Comparison of ENCODE assay signal across 9 mouse cellular contexts in genomic region chr11:119304904-119305712, GRCm38 (mm10). TPM values are rescaled to one million over a fixed set of nuclear protein-coding genes. Genes with fewer than 3 reads are reported as not detected.
DNase-seq lines count a peak whose midpoint lies in the region; ATAC-seq and TF ChIP-seq lines count a peak whose summit lies in the region.
"Had no signal": no experiment of that assay in that cellular context is flagged by ENCODE, and none has a peak within 500 bp of the region (broad histone marks: within the 10 kb centered on the region; RNA-seq: fewer than 3 reads in every experiment).

No protein-coding gene starts in this region.

- H3K36me3 ChIP-seq in midbrain, embryonic 10.5 days: no peaks in the 10 kb centered on the region
- H3K36me3 ChIP-seq in midbrain, embryonic 16.5 days (ENCODE audit: control insufficient read depth, insufficient read depth, low read length): no peaks in the 10 kb centered on the region
- H3K36me3 ChIP-seq in liver, embryonic 14.5 days (replicated peaks; ENCODE audit: control insufficient read depth, insufficient read depth, low read depth): no peaks in the 10 kb centered on the region
- H3K36me3 ChIP-seq: hindbrain, embryonic 15.5 days had no signal

- no peak for TF ChIP-seq EP300 in liver, embryonic 14.5 days (IDR thresholded peaks at IDR 0.05; ENCODE audit: low read depth)

- H3K4me2 ChIP-seq in midbrain, embryonic 16.5 days (ENCODE audit: low read length): no peak overlapping the region
- no peak overlapping the region for H3K4me2 ChIP-seq in liver, embryonic 14.5 days (ENCODE audit: low read depth)
- H3K4me2 ChIP-seq: hindbrain, embryonic 15.5 days had no signal

- no peaks in the 10 kb centered on the region for H3K9me3 ChIP-seq in midbrain, embryonic 10.5 days (replicated peaks)
- H3K9me3 ChIP-seq in midbrain, embryonic 16.5 days (replicated peaks; ENCODE audit: control insufficient read depth, low read length, poor library complexity, severe bottlenecking): no peaks in the 10 kb centered on the region
- H3K9me3 ChIP-seq in liver, embryonic 14.5 days (ENCODE audit: control insufficient read depth, low read length): no peaks in the 10 kb centered on the region
- H3K9me3 ChIP-seq: hindbrain, embryonic 15.5 days had no signal

- peaks cover 27% of the 10 kb centered on the region for H3K27me3 ChIP-seq in midbrain, embryonic 10.5 days (ENCODE audit: low read depth, poor library complexity, severe bottlenecking)
- 0 out of 2 replicates have a peak, but pooled peaks cover 2% of the 10 kb centered on the region for H3K27me3 ChIP-seq in midbrain, embryonic 16.5 days (ENCODE audit: control insufficient read depth, insufficient read depth, low read depth, low read length)
- no peaks in the 10 kb centered on the region for H3K27me3 ChIP-seq in liver, embryonic 14.5 days (ENCODE audit: control insufficient read depth, insufficient read depth, low read length)
- H3K27me3 ChIP-seq: hindbrain, embryonic 15.5 days had no signal

- no peak overlapping the region for H3K9ac ChIP-seq in midbrain, embryonic 16.5 days (ENCODE audit: low read depth, low read length)
- H3K9ac ChIP-seq in liver, embryonic 14.5 days (replicated peaks): no peak overlapping the region
- H3K9ac ChIP-seq: hindbrain, embryonic 15.5 days had no signal

- DNase-seq in midbrain, embryonic 10.5 days (ENCODE audit: low spot score): peak; percentile 57
- peak; percentile 71 for DNase-seq in MN1 (ENCODE audit: low spot score)
- DNase-seq in c-Kit-positive CD71-positive TER-119-positive erythroid progenitor cells, embryonic 14.5 days (ENCODE audit: low spot score): peak; percentile 49
- DNase-seq in heart, postnatal 36 days: peak; percentile 28
- DNase-seq in liver, embryonic 14.5 days (ENCODE audit: low read depth in 3 of 3, low spot score in 3 of 3): peak in 2 of 3 experiments; percentile 30 to 35
- peak; percentile 73 for DNase-seq in retina, postnatal 1 day
- no peak for DNase-seq in layer of hippocampus, adult 11-12 months (ENCODE audit: low spot score)

- intact Hi-C loops in heart, postnatal 36 days (cut with DNase I): no loop called here

- H3K4me1 ChIP-seq in midbrain, embryonic 10.5 days: peaks cover 42% of the 10 kb centered on the region
- peaks cover 4% of the 10 kb centered on the region for H3K4me1 ChIP-seq in midbrain, embryonic 16.5 days (ENCODE audit: control insufficient read depth, insufficient read depth, low read length)
- H3K4me1 ChIP-seq in liver, embryonic 14.5 days (replicated peaks; ENCODE audit: control insufficient read depth in 2 of 2, insufficient read depth in 2 of 2, low read length in 1 of 2): peaks cover 0 to 3% of the 10 kb centered on the region in 2 experiments; a peak in 2 of 4 replicates

- H3K4me3 ChIP-seq in midbrain, embryonic 10.5 days: no peak overlapping the region
- no peak overlapping the region for H3K4me3 ChIP-seq in midbrain, embryonic 16.5 days (ENCODE audit: low read depth, low read length)
- no peak overlapping the region for H3K4me3 ChIP-seq in liver, embryonic 14.5 days (ENCODE audit: insufficient read depth in 1 of 2, low read depth in 2 of 2, low read length in 2 of 2)
- H3K4me3 ChIP-seq: hindbrain, embryonic 15.5 days had no signal

- TF ChIP-seq CTCF in liver, embryonic 14.5 days (IDR thresholded peaks at IDR 0.05; ENCODE audit: low read depth): peak; percentile 87

- ATAC-seq in midbrain, embryonic 16.5 days: no peak
- no peak for ATAC-seq in liver, embryonic 14.5 days (ENCODE audit: insufficient read depth)

- WGBS in midbrain, embryonic 10.5 days: 44% methylated on average over 16 of the region's 16 CpGs
- WGBS in midbrain, embryonic 16.5 days: 47% methylated on average over 16 of the region's 16 CpGs
- WGBS in liver, embryonic 14.5 days (ENCODE audit: insufficient replicate concordance): 42% methylated on average over 16 of the region's 16 CpGs

- H3K27ac ChIP-seq in midbrain, embryonic 10.5 days (replicated peaks): no peak overlapping the region
- no peak overlapping the region for H3K27ac ChIP-seq in midbrain, embryonic 16.5 days (ENCODE audit: low read length)
- H3K27ac ChIP-seq in liver, embryonic 14.5 days: no peak overlapping the region
- H3K27ac ChIP-seq: hindbrain, embryonic 15.5 days had no signal

RNA-seq across cellular contexts. Expression of gene Card14, which starts 2.5 kb away (rescaled TPM):
- polyA plus RNA-seq in midbrain, embryonic 10.5 days (2016; fragmentation: Nextera tagmentation; extraction: Ambion mirVana): not detected in 2 replicates
- polyA plus RNA-seq in midbrain, embryonic 16.5 days (2015; fragmentation: Nextera tagmentation; extraction: Ambion mirVana): 0.29 and 0.38 TPM in 2 replicates
- under 1 TPM; 0.06 to 0.16 TPM for total RNA-seq in heart, postnatal 36 days (2021)
- 0.17 and 0.21 TPM in 2 replicates for polyA plus RNA-seq in liver, embryonic 14.5 days (2012; rRNA removed)
- 0.18 and 0.23 TPM in 2 replicates for polyA plus RNA-seq in liver, embryonic 14.5 days (2014; fragmentation: Nextera tagmentation; extraction: Ambion mirVana)

RNA-seq across cellular contexts. Expression of gene Eif4a3, which starts 5.2 kb away (rescaled TPM):
- 465 and 494 TPM in 2 replicates for polyA plus RNA-seq in midbrain, embryonic 10.5 days (2016; fragmentation: Nextera tagmentation; extraction: Ambion mirVana)
- polyA plus RNA-seq in midbrain, embryonic 16.5 days (2015; fragmentation: Nextera tagmentation; extraction: Ambion mirVana): 228 and 237 TPM in 2 replicates
- 10 to 100 TPM; 64.4 to 72.8 TPM for total RNA-seq in heart, postnatal 36 days (2021)
- 67.7 and 95.8 TPM in 2 replicates for polyA plus RNA-seq in liver, embryonic 14.5 days (2012; rRNA removed)
- 160 and 170 TPM in 2 replicates for polyA plus RNA-seq in liver, embryonic 14.5 days (2014; fragmentation: Nextera tagmentation; extraction: Ambion mirVana)

RNA-seq across cellular contexts. Expression of gene Gaa, which starts 37.4 kb away (rescaled TPM):
- polyA plus RNA-seq in midbrain, embryonic 10.5 days (2016; fragmentation: Nextera tagmentation; extraction: Ambion mirVana): 32.0 and 33.6 TPM in 2 replicates
- polyA plus RNA-seq in midbrain, embryonic 16.5 days (2015; fragmentation: Nextera tagmentation; extraction: Ambion mirVana): 102 and 120 TPM in 2 replicates
- total RNA-seq in heart, postnatal 36 days (2021): 10 to 100 TPM; 79.4 to 86.8 TPM
- polyA plus RNA-seq in liver, embryonic 14.5 days (2012; rRNA removed): 14.7 and 18.8 TPM in 2 replicates
- polyA plus RNA-seq in liver, embryonic 14.5 days (2014; fragmentation: Nextera tagmentation; extraction: Ambion mirVana): 11.8 and 14.7 TPM in 2 replicates

RNA-seq across cellular contexts. Expression of gene Sgsh, which starts 50.2 kb away (rescaled TPM):
- polyA plus RNA-seq in midbrain, embryonic 10.5 days (2016; fragmentation: Nextera tagmentation; extraction: Ambion mirVana): 6.4 and 6.5 TPM in 2 replicates
- 4.1 and 4.7 TPM in 2 replicates for polyA plus RNA-seq in midbrain, embryonic 16.5 days (2015; fragmentation: Nextera tagmentation; extraction: Ambion mirVana)
- total RNA-seq in heart, postnatal 36 days (2021): 1 to 10 TPM; 4.9 to 5.3 TPM
- polyA plus RNA-seq in liver, embryonic 14.5 days (2012; rRNA removed): 1.2 and 1.3 TPM in 2 replicates
- 1.3 and 2.2 TPM in 2 replicates for polyA plus RNA-seq in liver, embryonic 14.5 days (2014; fragmentation: Nextera tagmentation; extraction: Ambion mirVana)

RNA-seq across cellular contexts. Expression of gene Slc26a11, which starts 50.2 kb away (rescaled TPM):
- 7.1 and 7.4 TPM in 2 replicates for polyA plus RNA-seq in midbrain, embryonic 10.5 days (2016; fragmentation: Nextera tagmentation; extraction: Ambion mirVana)
- polyA plus RNA-seq in midbrain, embryonic 16.5 days (2015; fragmentation: Nextera tagmentation; extraction: Ambion mirVana): 7.5 and 7.9 TPM in 2 replicates
- 1 to 10 TPM; 3.7 to 4.3 TPM for total RNA-seq in heart, postnatal 36 days (2021)
- 1.2 TPM in 2 replicates for polyA plus RNA-seq in liver, embryonic 14.5 days (2012; rRNA removed)
- polyA plus RNA-seq in liver, embryonic 14.5 days (2014; fragmentation: Nextera tagmentation; extraction: Ambion mirVana): 1.1 and 1.2 TPM in 2 replicates
